Mouse (Mus musculus) forebrain, embryonic 16.5 days (tissue): ENCODE results near the gene Ryr2. TPM values are rescaled to one million over a fixed set of nuclear protein-coding genes. Genes with fewer than 3 reads are reported as not detected.

Experiments used
- ATAC-seq: fragments of 200-750 bp; cut with Nextera tagmentation; 2 replicates; pipeline ENCODE4 v1.8.0; 2017; ENCODE audit warnings: mild to moderate bottlenecking, moderate library complexity
- H3K27ac ChIP-seq: fragments of 300-500 bp; sonication (generic); 2 replicates; pipeline ENCODE4 v1.5.1; 2014; ENCODE audit warnings: low read length, control low read depth
- H3K27me3 ChIP-seq: fragments of 300-500 bp; sonication (generic); replicated peaks from 2 replicates; pipeline ENCODE4 v1.6.1; 2014; ENCODE audit warnings: low read length; ENCODE audit not compliant: control insufficient read depth, insufficient read depth
- H3K36me3 ChIP-seq: fragments of 300-500 bp; sonication (generic); 2 replicates; pipeline ENCODE4 v1.6.1; 2014; ENCODE audit not compliant: control insufficient read depth, insufficient read depth
- H3K4me1 ChIP-seq: fragments of 300-500 bp; sonication (generic); replicated peaks from 2 replicates; pipeline ENCODE4 v1.6.1; 2014; ENCODE audit warnings: low read length; ENCODE audit not compliant: control insufficient read depth, insufficient read depth
- H3K4me2 ChIP-seq: fragments of 300-500 bp; sonication (generic); 2 replicates; pipeline ENCODE4 v1.6.1; 2014; ENCODE audit warnings: mild to moderate bottlenecking, low read length, control low read depth
- H3K4me3 ChIP-seq: fragments of 300-500 bp; sonication (generic); replicated peaks from 2 replicates; pipeline ENCODE4 v1.5.1; 2014; ENCODE audit warnings: mild to moderate bottlenecking, low read length, control low read depth
- H3K9ac ChIP-seq: fragments of 300-500 bp; sonication (generic); replicated peaks from 2 replicates; pipeline ENCODE4 v1.6.1; 2014; ENCODE audit warnings: low read depth, low read length, control low read depth
- H3K9me3 ChIP-seq: fragments of 300-500 bp; sonication (generic); 2 replicates; pipeline ENCODE4 v1.6.1; 2016; ENCODE audit warnings: low read length; ENCODE audit not compliant: control insufficient read depth
- WGBS: fragments of 180-500 bp; shearing (Covaris S2); extraction: QIAGEN DNeasy Blood & Tissue Kit; methylation state at CpG from one replicate; pipeline ENCODE4 v1.1.7; 2014; 5-methylcytosine and 5-hydroxymethylcytosine counted together
- polyA plus RNA-seq: library from polyadenylated mRNA; unstranded; fragments of >200 nt; fragmentation: Nextera tagmentation; extraction: Ambion mirVana; gene quantifications from 2 replicates; pipeline ENCODE4 v1.2.1, GENCODE M21; 2015

Gene Ryr2
- polyA plus RNA-seq, 1 experiment from 2014 or later, result 2.2 TPM

DNA sequence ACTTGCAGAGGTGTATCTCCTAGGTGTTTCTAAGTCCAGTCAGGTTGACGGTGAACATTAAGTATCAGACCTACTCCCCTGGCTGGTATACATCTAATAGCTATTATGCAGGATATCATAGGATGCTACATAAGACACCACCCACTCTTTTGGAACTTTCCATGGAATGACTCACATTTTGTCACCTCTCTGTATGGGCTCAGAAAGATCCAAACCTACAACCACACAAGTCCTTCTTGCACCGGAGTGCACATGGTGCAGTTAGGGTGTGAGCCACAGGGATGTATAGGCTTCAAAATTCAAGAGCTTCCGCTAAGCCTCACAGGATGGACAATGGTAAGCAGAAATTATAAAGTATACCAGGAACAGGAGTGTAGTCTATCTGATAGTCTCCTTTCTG lies 52.8 kb downstream of the Ryr2 start:
- Histone ChIP-seq H3K4me3 (no peak overlapping the region), H3K9me3 (no peaks in the 10 kb centered on the region), H3K4me2 (no peak overlapping the region), H3K27me3 (no peaks in the 10 kb centered on the region), H3K9ac (no peak overlapping the region), H3K4me1 (no peaks in the 10 kb centered on the region), H3K36me3 (no peaks in the 10 kb centered on the region), H3K27ac (no peak overlapping the region)
- no peak for ATAC-seq
- 95% methylated on average over 3 of the region's 3 CpGs for WGBS

DNA sequence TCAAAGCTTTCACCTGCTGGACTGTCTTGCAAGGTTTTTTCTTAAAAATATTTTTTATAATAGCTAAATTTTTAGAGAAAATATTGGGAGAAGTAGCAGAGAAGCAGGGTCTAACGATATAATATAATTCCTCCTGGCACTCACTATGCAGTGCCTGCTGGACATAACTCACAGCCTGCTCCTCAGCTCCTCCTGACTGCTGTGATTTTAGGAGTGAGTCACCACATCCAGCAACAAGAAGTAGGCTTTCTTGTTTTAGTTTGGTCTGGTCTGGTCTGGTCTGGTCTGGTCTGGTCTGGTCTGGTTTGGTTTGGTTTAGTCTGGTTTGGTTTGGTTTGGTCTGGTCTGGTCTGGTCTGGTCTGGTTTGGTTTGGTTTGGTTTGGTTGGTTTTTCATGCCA lies 55.9 kb downstream of the Ryr2 start:
- 96% methylated on average over 1 of the region's 1 CpGs for WGBS
- H3K4me2 ChIP-seq, result no peak overlapping the region
- H3K4me3 ChIP-seq, result no peak overlapping the region
- no peaks in the 10 kb centered on the region for H3K9me3 ChIP-seq
- H3K36me3 ChIP-seq, result no peaks in the 10 kb centered on the region
- no peaks in the 10 kb centered on the region for H3K4me1 ChIP-seq
- ATAC-seq, result no peak
- no peak overlapping the region for H3K9ac ChIP-seq
- H3K27me3 ChIP-seq, result no peaks in the 10 kb centered on the region
- no peak overlapping the region for H3K27ac ChIP-seq

DNA sequence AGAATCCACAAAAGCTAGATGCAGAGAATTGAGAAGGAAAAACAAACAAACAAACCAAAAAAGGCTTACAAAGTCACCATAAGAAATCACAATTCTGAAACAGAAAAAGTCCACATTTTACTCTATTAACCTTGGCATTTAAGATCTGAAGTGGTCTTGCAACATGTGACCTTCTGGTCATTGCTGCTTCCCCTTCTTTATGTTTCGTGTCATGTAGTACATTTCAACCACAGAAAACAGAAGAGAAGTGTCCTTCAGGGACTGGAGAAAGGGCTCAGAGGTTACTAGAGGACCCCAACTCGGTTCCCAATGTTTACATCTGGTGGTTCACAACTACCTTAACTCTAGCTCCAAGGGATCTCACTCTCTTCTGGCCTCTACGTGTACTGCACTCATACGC lies 59.7 kb downstream of the Ryr2 start:
- WGBS, result 87% methylated on average over 4 of the region's 4 CpGs
- Histone ChIP-seq H3K4me3 (no peak overlapping the region), H3K9ac (no peak overlapping the region), H3K27ac (no peak overlapping the region), H3K36me3 (no peaks in the 10 kb centered on the region), H3K4me2 (no peak overlapping the region), H3K27me3 (no peaks in the 10 kb centered on the region), H3K4me1 (no peaks in the 10 kb centered on the region), H3K9me3 (no peaks in the 10 kb centered on the region)
- ATAC-seq, result no peak

GRCm38 (mm10) chr13:12044751-12045150 lies 62.0 kb downstream of the Ryr2 start:
- no peaks in the 10 kb centered on the region for H3K4me1 ChIP-seq
- no peak for ATAC-seq
- 83% methylated on average over 2 of the region's 2 CpGs for WGBS
- no peak overlapping the region for H3K9ac ChIP-seq
- no peaks in the 10 kb centered on the region for H3K36me3 ChIP-seq
- H3K27me3 ChIP-seq, result no peaks in the 10 kb centered on the region
- no peak overlapping the region for H3K27ac ChIP-seq
- H3K4me2 ChIP-seq, result no peak overlapping the region
- H3K4me3 ChIP-seq, result no peak overlapping the region
- no peaks in the 10 kb centered on the region for H3K9me3 ChIP-seq

DNA sequence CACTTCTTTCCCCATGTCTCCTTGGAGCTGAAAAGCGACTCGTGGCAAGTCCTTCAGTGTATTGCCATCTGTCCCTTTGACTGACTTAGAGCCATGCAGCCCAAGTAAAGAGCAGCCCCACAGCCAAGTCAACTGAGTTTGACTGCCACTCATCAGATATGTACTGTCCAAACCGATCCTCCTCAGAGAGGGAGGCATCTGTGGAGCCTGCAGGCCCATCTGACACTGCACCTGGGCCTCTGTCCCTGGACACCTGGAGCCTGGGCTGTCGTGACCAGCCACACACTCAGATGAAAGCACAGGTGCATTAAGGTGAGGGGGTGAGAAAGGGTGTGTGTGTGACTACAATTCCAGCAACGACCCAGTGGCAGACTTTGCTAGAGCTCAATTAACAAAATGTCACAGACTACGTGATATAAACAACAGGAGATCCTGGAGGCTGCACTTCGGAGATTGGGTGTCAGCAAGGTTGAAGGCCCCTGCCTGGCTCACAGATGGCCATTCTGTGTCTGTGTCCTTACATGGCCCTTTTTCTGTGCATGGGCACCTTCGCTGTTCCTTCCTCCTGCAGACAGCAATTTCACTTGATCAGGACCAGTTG lies 63.8 kb downstream of the Ryr2 start:
- ATAC-seq, result no peak
- WGBS, result 85% methylated on average over 8 of the region's 8 CpGs
- H3K4me1 ChIP-seq, result no peaks in the 10 kb centered on the region

GRCm38 (mm10) chr13:12039967-12040366 lies 66.8 kb downstream of the Ryr2 start:
- H3K4me1 ChIP-seq, result no peaks in the 10 kb centered on the region

More for the DNA sequence above, 63.8 kb downstream of the Ryr2 start:
- no peak overlapping the region for H3K27ac ChIP-seq
- H3K9me3 ChIP-seq, result no peaks in the 10 kb centered on the region
- H3K4me3 ChIP-seq, result no peak overlapping the region
- no peaks in the 10 kb centered on the region for H3K36me3 ChIP-seq
- no peak overlapping the region for H3K4me2 ChIP-seq
- H3K9ac ChIP-seq, result no peak overlapping the region
- no peaks in the 10 kb centered on the region for H3K27me3 ChIP-seq

GRCm38 (mm10) chr13:12038676-12039075 lies 68.1 kb downstream of the Ryr2 start:
- Histone ChIP-seq H3K4me2 (no peak overlapping the region), H3K36me3 (no peaks in the 10 kb centered on the region), H3K27me3 (no peaks in the 10 kb centered on the region), H3K4me3 (no peak overlapping the region), H3K9ac (no peak overlapping the region), H3K4me1 (no peaks in the 10 kb centered on the region), H3K27ac (no peak overlapping the region), H3K9me3 (no peaks in the 10 kb centered on the region)
- WGBS, result 88% methylated on average over 4 of the region's 4 CpGs
- no peak for ATAC-seq

More at GRCm38 (mm10) chr13:12039967-12040366, 66.8 kb downstream of the Ryr2 start:
- H3K4me3 ChIP-seq, result no peak overlapping the region
- WGBS, result 87% methylated on average over 3 of the region's 3 CpGs
- no peaks in the 10 kb centered on the region for H3K27me3 ChIP-seq
- H3K9ac ChIP-seq, result no peak overlapping the region
- no peaks in the 10 kb centered on the region for H3K36me3 ChIP-seq
- no peak overlapping the region for H3K4me2 ChIP-seq
- H3K9me3 ChIP-seq, result no peaks in the 10 kb centered on the region
- ATAC-seq, result no peak
- H3K27ac ChIP-seq, result no peak overlapping the region

DNA sequence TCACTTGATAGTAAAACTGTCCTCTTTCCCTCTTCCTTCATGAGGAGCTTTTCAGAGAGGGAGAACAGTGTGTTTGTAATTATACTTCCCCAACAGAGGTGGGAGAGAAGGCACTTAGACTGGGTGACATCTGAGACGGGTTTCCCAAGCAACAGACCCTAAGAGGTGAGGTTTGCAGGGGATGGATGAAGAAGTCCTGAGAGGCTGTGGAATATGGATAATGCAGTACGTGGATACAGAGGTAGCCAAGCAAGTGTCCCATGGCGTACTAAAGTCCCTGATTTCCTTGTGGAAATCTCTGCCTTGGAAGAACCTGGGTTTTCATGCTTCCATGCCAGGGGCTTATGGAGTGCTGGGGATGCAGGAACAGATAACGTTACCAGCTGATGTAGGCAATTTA lies 69.5 kb downstream of the Ryr2 start:
- ATAC-seq, result no peak
- WGBS, result 93% methylated on average over 4 of the region's 4 CpGs
- Histone ChIP-seq H3K4me3 (no peak overlapping the region), H3K27me3 (no peaks in the 10 kb centered on the region), H3K9me3 (no peaks in the 10 kb centered on the region), H3K36me3 (no peaks in the 10 kb centered on the region), H3K27ac (no peak overlapping the region), H3K9ac (no peak overlapping the region), H3K4me2 (no peak overlapping the region), H3K4me1 (no peaks in the 10 kb centered on the region)

DNA sequence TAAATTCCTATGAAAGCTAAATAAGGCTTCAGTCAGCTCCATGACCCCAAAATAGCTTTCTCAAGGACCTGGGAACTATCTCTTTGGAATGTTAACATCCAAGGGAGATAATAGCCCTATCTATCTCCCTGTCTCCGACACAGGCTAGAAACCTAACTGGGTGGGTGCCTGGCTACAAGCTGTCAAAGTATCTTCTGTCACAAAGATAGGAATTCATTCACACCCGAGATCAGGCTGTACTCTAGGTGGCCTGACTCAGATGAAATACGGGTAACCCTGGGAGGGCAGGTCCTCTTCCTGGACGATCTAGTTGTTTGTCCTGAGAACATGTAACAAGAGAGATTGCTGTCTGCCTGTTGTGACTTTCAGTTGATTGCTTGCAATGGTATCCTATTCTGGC lies 69.9 kb downstream of the Ryr2 start:
- ATAC-seq, result no peak
- Histone ChIP-seq H3K4me1 (no peaks in the 10 kb centered on the region), H3K4me3 (no peak overlapping the region), H3K4me2 (no peak overlapping the region), H3K36me3 (no peaks in the 10 kb centered on the region), H3K27ac (no peak overlapping the region), H3K27me3 (no peaks in the 10 kb centered on the region), H3K9ac (no peak overlapping the region), H3K9me3 (no peaks in the 10 kb centered on the region)
- WGBS, result 83% methylated on average over 4 of the region's 4 CpGs

- no peak overlapping the region for H3K27ac ChIP-seq
- no peaks in the 10 kb centered on the region for H3K27me3 ChIP-seq
- no peaks in the 10 kb centered on the region for H3K9me3 ChIP-seq
- ATAC-seq, result no peak
- no peak overlapping the region for H3K4me2 ChIP-seq
- WGBS, result 83% methylated on average over 6 of the region's 6 CpGs
- H3K4me3 ChIP-seq, result no peak overlapping the region
- no peaks in the 10 kb centered on the region for H3K36me3 ChIP-seq
- no peak overlapping the region for H3K9ac ChIP-seq
- H3K4me1 ChIP-seq, result no peaks in the 10 kb centered on the region
Observed at GRCm38 (mm10) chr13:12033914-12034313, 72.8 kb downstream of the Ryr2 start.
